ENCODE assay signal across 12 mouse cellular contexts in the genomic region with DNA sequence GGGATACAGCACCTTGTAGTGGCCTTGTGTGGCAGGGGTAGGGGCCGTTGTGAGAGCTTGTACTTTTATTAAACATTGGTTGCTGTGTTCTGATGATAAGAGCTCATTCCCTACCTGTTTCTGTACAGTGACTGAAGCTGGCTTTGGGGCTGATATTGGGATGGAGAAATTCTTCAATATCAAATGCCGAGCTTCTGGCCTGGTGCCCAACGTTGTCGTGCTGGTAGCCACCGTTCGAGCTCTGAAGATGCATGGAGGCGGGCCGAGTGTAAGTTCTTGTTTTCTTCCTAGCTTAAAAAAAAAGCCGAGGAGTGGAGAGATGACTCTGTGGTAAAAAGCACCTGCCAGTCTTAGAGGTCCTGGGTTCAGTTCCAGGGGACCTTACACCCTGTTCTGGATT.
A peak's percentile ranks its signal among the peaks of the same experiment; 100 is the strongest.
DNase-seq lines count a peak whose midpoint lies in the region.
"Had no signal": no experiment of that assay in that cellular context is flagged by ENCODE, and none has a peak within 500 bp of the region (broad histone marks: within the 10 kb centered on the region; RNA-seq: fewer than 3 reads in every experiment).

No protein-coding gene starts in this region.

- peak; percentile 52 to 64 for DNase-seq in cerebellum, postnatal 14 days
- no peak for DNase-seq in cerebellum, adult 9-11 months
- peak; percentile 34 for DNase-seq in right cerebral cortex, postnatal 14 days
- DNase-seq in right cerebral cortex, postnatal 36 days (ENCODE audit: low spot score in 2 of 2), result no peak
- DNase-seq in testis, postnatal 10 days (ENCODE audit: low spot score), result peak; percentile 56
- DNase-seq in testis, postnatal 14 days (ENCODE audit: low spot score), result no peak
- DNase-seq: adrenal gland, adult 2 months; adrenal gland, postnatal 10 days; adrenal gland, postnatal 25 days; cerebellum, adult 11 months; cerebellum, adult 9-10 months; embryo, embryonic 11 days had no signal

Comparison
In these comparisons a context has a peak if more than half of its experiments do, and no peak if none do; other contexts are left out.
1. DNase-seq: peak in cerebellum, postnatal 14 days (2 of 2), right cerebral cortex, postnatal 14 days (single experiment) and testis, postnatal 10 days (single experiment); none in cerebellum, adult 9-11 months (single experiment), right cerebral cortex, postnatal 36 days (0 of 2) and testis, postnatal 14 days (single experiment).